Mouse (Mus musculus) myocyte (in vitro differentiated cells): ENCODE measurements around the gene A530016L24Rik.

Experiments
- POLR2A ChIP-seq: IDR thresholded peaks from one replicate; pipeline ENCODE4 v1.6.1; 2011; ENCODE audit warnings: low read depth, mild to moderate bottlenecking, control low read depth, moderate library complexity; ENCODE audit not compliant: insufficient read length
- USF1 ChIP-seq: IDR thresholded peaks from one replicate; pipeline ENCODE4 v1.6.1; 2011; ENCODE audit warnings: low read depth, mild to moderate bottlenecking, control low read depth, moderate library complexity

GRCm38 (mm10) chr12:112544946-112545701, 55.9 kb downstream of the A530016L24Rik start:
- TF ChIP-seq USF1 (no peak), POLR2A (no peak)
